Mouse (Mus musculus) thymus, postnatal 25 days (tissue): ENCODE data around the gene Gm10799.
A peak's percentile ranks its signal among the peaks of the same experiment; 100 is the strongest.

ENCODE experiments used
- DNase-seq: peaks from one replicate; pipeline ENCODE4 v3.0.0; 2022

The Gm10799 gene

GRCm38 (mm10) chr2:104064152-104064551 is 4.2 kb downstream of the Gm10799 start:
- DNase-seq: no peak

DNA sequence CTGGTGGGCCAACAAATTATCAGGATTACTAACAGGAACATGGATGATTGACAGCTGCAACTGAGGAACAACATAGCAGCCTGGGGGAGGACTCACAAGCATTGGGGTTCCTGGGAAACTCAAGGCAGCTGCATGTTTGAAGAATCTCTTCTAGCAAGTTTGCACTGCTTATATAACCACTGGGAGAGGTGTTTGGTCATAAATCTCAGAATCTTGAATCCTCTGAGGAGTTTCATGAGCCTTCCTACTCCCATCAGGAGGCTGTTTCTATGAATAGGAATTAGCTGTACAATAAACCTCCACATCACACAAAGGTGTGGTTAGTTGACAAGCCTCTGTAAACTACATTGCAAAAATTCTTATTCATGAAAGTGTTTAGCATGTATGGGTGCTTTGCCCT is 5.7 kb downstream of the Gm10799 start:
- DNase-seq: no peak

DNA sequence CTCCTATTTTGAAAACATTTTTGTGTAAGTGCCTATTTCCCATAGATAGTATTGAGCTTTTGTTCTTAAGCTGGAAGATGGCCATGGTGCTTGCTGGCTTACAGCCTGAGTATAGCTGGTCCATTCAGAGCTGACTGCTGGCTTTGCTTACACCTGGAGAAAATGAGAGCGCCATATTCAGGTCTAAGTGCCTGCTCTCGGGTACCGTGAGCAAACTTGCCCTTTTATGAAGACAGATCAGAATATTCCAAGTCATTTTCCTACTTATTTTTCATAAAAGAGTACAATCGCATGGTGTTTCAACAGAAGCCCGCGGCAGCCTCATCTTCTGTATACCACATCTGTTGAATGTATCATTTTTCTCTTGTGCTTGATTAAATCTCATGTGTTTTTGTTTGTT is 7.4 kb downstream of the Gm10799 start:
- no peak for DNase-seq

- no peak for DNase-seq
Observed at GRCm38 (mm10) chr2:104059786-104060185, 8.6 kb downstream of the Gm10799 start.

DNA sequence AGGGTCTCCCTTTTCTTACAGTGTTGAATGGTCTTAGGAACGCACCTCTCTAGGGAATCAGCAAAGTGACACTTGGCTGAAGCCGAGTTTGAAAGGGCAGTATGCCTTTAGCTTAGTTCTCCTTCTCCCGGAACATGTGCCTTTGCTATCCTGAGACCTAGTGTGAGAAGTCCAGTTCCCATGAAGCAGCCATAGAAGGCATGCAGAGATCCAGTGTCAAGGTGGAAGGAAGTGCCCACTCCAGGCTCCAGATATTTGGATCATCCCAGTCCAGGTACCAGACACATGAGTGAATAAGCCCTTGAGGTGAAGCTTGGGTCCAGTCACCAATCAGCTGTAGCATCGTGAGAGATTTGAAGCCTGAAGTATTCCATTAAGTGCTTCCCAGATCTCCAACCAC is 9.4 kb downstream of the Gm10799 start:
- no peak for DNase-seq

DNA sequence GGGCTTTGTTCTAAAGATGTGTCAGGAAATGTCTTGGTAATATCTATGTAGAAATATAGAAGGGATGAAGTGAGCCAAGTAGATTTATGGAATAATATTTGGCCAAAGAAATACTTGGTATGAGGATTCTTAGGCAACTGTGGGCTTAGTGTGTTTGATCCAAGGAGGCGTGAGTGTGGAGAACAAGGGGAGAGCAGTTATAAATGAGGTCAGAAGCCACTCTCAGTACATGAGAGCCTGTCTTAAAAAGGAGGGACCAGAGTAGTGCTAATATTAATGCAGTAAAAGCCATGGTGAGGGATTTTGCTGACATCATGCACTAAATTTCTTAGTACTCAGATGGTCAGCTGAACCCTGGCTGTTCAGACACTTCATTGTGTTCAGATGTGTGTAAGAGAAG is 10.0 kb downstream of the Gm10799 start:
- DNase-seq: no peak

GRCm38 (mm10) chr2:104044479-104045080 is 23.8 kb downstream of the Gm10799 start:
- DNase-seq: no peak

DNA sequence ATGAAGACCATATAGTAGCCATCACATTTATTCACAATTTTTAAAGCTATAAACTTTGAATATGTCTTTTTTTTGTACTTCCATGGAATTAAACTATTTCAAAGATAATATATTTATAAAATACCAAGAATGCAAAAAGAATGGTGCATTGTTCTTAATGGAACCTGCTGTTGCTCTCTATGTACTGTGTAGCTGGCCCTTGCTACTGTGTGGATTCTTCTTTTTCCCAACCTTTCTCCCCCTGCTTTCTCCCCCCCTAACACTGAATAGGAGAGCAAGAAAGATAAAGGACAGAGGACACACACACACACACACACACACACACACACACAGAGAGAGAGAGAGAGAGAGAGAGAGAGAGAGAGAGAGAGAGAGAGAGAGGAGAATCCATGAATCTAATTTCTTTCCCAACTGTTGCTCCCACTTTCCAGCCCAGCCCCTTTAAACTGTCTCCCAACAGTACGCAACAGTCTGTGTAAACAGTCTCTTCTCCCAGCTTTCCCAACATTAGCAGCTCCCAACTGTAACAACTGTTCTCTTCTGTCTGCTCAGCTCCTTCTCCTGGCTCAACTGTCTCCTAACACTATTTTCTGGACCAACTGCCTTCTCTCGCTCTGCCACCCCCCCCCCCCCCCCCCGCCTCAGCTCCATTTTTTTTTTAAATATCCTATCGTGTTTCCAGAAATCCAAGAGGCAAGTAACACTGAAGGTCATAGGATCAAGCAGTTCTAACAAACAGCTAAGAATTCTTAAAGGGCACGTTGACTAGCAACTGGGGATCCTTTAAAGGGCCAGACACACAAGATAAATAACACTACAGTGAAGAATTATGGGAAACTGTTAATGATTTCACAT is 24.5 kb downstream of the Gm10799 start:
- no peak for DNase-seq

GRCm38 (mm10) chr2:104042766-104043165 is 25.6 kb downstream of the Gm10799 start:
- DNase-seq: no peak

DNA sequence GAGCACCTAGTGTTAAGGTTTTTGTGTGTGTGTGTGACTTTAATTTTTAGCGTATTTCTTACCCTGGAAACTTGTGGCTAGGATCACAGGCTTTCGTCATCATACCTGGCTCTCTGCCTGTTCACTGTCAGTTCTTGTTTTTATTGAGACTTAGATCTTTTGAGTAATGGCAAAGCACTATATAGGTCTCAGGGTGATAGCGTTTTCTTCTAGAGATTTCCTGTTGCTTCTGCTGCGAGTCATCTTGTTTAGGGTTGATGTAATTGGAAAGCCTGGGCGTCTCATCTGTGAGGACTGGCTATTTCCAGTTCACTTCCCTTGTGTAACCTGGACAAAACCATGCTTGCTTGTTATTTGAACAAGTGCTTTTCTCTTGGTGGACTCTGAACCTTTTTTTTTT is 26.7 kb downstream of the Gm10799 start:
- no peak for DNase-seq

DNA sequence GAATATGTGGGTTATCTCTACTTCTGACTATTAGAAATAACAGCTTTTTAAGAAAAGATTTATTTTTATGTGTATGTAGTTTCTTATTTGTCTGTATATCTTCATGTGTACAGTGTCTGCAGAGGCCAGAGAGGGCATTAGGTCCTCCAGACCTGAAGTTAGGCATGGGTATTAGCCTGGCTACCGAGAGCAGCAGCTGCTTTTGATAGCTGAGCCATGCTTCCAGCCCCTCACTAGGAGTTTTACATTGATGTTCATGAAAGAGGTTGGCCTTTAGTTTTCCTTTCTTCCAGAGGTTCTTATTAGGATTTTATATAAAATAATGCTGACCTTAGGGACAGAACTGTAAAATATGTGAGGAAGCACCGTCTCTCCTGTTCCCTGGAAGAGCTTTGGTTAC is 30.1 kb downstream of the Gm10799 start:
- no peak for DNase-seq

- DNase-seq: no peak
Observed at GRCm38 (mm10) chr2:104036316-104036715, 32.0 kb downstream of the Gm10799 start.

- no peak for DNase-seq
Observed at GRCm38 (mm10) chr2:104035595-104035994, 32.8 kb downstream of the Gm10799 start.

- DNase-seq: peak; percentile 41
Observed at GRCm38 (mm10) chr2:104034832-104035472, 33.4 kb downstream of the Gm10799 start.

GRCm38 (mm10) chr2:104032056-104032455 is 36.3 kb downstream of the Gm10799 start:
- no peak for DNase-seq

GRCm38 (mm10) chr2:104030381-104030780 is 38.0 kb downstream of the Gm10799 start:
- DNase-seq: no peak

GRCm38 (mm10) chr2:104029074-104029473 is 39.3 kb downstream of the Gm10799 start:
- DNase-seq: no peak

DNA sequence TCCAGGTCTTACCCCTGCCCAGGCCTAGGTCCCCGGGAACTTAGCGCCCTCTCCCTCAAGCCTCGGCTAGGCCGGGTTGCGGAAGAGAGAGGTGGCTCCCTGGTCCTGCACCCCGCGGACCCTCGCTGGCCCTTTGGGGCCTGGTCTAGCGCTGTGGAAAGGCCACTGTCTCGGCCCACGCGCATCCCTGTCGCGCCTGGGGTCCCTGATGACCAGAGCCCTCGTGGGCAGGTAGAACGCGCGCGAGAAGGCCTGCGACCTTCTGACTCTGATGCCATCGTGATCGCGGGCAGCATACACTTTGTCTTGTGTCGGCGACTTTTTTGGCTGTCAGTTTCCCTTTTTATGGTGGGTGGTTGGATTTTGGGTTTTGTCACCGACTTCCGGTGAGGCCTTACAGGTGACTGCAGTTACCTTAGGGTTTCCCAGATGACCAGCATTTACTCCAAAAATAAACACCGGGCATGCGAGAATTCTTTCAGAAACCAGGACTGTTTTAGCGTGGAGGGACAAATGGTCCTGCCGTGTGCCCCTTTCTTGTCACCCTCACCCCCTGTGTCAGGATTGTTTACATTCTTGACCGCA is 40.1 kb downstream of the Gm10799 start, which contains the start of gene 4931422A03Rik:
4931422A03Rik (minus strand) TSS at position 223 of the 585 bp plus-strand sequence.
- DNase-seq: no peak

DNA sequence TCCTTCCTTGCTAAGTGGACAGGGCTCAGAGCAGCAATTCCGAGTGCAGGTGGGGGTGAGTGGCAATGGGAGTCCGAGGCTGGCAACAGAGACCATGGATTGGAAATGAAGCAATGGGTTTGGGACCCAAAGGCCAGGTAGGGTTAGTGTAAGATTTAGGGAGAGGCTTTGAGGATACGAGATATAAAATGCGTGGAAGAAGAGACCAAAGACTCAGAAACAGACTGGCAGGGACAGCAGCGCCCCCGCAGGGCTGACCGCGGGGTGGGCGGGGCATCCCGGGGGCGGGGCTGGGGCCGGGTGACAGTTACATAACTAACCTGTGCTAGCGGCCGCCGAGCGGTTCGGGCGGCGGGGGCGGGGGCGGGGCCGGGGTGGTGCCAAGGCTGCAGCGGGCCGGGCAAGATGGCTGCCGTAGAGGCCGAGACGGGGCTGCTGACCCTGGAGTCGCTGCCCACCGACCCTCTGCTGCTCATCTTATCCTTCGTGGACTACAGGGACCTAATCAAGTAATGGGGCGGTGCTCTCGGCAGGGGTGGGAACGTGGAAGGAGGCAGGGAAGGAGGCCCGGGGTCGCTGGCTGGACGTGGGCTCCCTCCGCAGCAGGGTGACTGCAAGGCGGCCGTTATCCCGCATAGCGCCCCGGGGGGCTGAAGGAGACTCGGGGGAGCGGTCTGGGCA is 40.8 kb downstream of the Gm10799 start, which contains the start of gene Fbxo3:
Fbxo3 (plus strand) TSS at position 264 of the 681 bp plus-strand sequence.
- DNase-seq: peak; percentile 92

- no peak for DNase-seq
Observed at GRCm38 (mm10) chr2:104024656-104025055, 43.7 kb downstream of the Gm10799 start.

DNA sequence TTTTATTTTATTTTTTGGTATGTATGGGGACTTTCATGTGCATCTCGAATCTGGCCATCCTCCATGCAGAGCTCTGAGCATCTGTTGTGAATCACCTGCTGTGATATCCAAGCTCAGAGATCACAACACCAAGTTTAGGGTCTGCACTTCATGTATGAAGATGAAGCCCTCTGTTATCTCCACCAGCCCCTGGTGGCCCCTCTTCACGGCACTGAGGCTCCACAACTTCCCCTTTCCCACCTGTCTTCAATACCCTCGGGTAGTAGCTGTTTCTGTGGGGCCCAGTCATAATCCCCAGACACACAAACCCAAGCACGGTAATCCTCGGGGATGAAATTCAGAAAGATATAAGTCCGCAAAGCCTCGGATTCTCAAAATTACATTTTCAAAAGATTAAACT is 45.3 kb downstream of the Gm10799 start:
- no peak for DNase-seq
